Mouse (Mus musculus): Measurements from ENCODE around the gene Rab13.

GRCm38 (mm10) chr3:90255784-90256353 is 42.4 kb downstream of the Rab13 start:
- TF ChIP-seq CTCF (IDR thresholded peaks at IDR 0.05; ENCODE audit: low read depth, low read length) = no peak
- TF ChIP-seq POLR2A (IDR thresholded peaks at IDR 0.05; ENCODE audit: extremely low read depth, insufficient read depth, low read length) = no peak

Measured in liver, adult 2 months (tissue).